Mouse (Mus musculus) c-Kit-positive CD71-negative TER-119-negative erythroid progenitor cells, embryonic 14.5 days (primary cell): ENCODE measurements around the gene Lcn11.
"Not testable (repeated sequence)": the region's sequence is repeated elsewhere in the genome, so short reads cannot be mapped to it uniquely, and the experiment has no call there.

Source experiments
- DNase-seq: peaks from one replicate; pipeline ENCODE4 v3.0.0-alpha.2; 2013; ENCODE audit warnings: low read depth

Gene Lcn11

GRCm38 (mm10) chr2:25776717-25777116 lies at the start of gene Lcn11:
Gene Lcn11, plus strand, starts transcription at chr2:25777017.
- no peak for DNase-seq

DNA sequence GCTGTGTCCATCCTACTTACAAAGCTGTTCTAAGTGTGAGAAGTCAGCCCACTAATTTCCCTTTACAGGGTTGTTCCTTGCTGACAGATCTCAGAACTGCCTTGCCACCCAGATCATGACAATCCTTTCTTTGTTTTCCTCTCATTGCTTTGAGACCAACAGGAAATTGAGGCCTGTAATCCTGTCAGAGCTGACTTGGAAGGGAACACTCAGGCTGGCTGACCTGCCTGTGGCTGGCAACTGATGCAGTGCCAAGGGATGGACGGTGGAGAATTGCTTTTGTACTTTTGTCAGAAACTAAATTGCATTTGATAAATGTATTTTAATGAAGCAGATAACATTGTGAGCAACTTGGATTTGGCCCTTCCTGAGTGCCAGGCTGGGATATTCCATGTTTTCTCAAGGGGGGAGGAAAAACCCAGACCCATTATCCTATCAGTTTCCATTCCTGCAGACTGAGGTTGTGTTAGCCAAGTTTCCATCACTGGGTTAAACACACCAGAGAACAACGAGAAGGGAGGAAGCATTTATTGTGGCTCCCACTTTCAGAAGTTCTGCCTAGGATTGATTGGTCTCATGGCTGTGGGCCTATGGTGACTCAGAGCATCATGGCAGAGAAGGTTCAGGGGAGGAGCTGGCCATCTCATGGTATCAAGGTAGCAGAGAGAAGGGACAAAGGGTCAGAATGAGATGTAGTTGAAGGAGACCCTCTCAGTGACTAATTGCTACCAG lies 43.5 kb upstream of the Lcn11 start:
- no peak for DNase-seq

GRCm38 (mm10) chr2:25736709-25737108 lies 40.1 kb upstream of the Lcn11 start, which contains the start of gene Obp2b:
Gene Obp2b, plus strand, starts transcription at chr2:25737009.
- DNase-seq, result not testable (repeated sequence)

GRCm38 (mm10) chr2:25741671-25742070 lies 35.1 kb upstream of the Lcn11 start:
- DNase-seq, result no peak

GRCm38 (mm10) chr2:25754201-25754600 lies 22.6 kb upstream of the Lcn11 start:
- DNase-seq, result no peak

DNA sequence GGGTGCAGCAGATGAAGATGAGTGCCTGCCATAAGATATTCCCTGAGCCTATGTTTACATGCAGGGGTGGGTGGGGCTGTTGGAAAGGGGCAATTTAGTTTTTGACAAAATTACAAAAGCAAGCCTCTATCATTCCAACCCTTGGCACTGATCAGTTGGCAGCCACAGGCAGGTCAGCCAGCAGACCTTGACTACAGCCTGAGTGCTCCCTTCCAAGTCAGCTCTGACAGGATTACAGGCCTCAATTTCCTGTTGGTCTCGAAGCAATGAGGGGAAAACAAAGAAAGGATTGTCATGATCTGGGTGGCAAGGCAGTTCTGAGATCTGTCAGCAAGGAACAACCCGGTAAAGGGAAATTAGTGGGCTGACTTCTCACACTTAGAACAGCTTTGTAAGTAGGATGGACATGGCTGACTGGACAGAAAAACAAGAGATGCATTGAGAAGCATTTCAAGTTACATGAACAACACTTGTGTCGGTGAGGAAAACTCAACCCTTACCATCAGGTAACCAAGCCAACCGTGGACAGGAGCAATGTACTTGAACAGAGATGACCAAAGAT lies 18.7 kb upstream of the Lcn11 start:
- DNase-seq, result no peak

DNA sequence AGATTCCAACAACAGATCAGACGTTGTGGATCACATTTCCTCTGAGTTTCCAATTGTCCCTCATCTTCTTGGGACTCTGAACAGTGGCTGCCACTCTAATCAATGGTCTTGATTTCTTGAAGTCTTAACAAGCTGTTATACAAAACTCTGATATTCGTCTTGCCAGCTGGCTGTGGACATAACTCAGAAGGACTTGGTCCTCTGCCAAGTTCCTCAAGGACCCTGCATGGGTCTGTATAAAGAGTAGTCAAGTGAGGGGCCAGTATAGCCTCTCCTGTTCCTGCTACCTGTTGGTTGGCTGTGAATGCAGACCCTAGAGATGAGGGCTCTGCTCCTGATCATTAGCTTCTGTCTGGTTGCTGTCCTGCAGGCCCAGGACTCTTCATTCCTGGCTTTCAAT lies 11.5 kb upstream of the Lcn11 start, which contains the start of gene Lcn3:
TSS of gene Lcn3 (plus strand) at position 301 of the 400 bp plus-strand sequence.
- DNase-seq, result no peak

- DNase-seq, result no peak
Observed at GRCm38 (mm10) chr2:25767764-25768163, 9.1 kb upstream of the Lcn11 start.

DNA sequence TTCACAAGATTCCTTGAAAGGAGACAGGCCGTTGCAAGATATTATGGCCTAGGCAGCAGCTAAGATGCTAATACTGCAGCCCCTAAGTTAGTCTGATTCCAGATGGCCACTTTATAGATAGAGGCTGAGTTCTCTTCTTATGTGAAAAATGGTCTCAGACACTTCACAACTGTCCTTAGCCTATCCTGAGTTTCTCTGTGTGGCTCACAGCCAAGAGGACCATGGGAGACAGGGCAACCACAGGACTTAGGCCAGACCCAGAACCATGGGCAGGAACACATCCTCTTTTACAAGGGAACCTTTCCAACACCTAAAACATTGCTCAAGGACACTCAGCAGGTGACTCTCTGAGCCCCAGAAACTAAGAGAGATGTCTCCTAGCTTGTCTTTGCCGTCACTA lies 3.3 kb upstream of the Lcn11 start:
- no peak for DNase-seq

GRCm38 (mm10) chr2:25774640-25775039 lies 2.2 kb upstream of the Lcn11 start:
- no peak for DNase-seq

GRCm38 (mm10) chr2:25775991-25776390 lies 826 bp upstream of the Lcn11 start:
- no peak for DNase-seq

GRCm38 (mm10) chr2:25779076-25779475 lies 2.3 kb downstream of the Lcn11 start:
- DNase-seq, result no peak

- no peak for DNase-seq
Observed at GRCm38 (mm10) chr2:25780921-25781320, 4.1 kb downstream of the Lcn11 start.

DNA sequence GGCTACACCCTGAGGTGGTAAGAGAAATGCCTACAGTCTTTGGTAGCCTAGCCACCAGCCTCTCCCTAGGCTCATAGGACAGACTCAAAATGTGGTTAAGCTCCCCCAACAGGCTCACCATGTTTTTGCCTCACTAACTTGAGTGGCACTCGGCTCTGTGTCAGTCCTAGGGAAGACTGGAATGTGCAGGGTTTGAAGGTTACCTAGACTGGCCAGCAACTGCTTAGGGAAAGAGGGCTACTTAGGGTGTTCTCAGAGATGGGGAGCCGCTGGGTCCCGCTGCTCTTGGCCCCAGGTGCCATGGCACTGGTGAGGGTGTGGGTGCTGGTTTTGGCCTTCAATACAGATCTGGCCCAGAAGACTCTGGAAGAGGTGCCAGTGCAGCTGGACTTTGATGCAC lies 5.1 kb downstream of the Lcn11 start, which contains the start of gene Gm13539:
TSS of gene Gm13539 (plus strand) at position 301 of the 400 bp plus-strand sequence.
- no peak for DNase-seq

- DNase-seq, result no peak
Observed at GRCm38 (mm10) chr2:25785573-25786322, 8.9 kb downstream of the Lcn11 start.

GRCm38 (mm10) chr2:25789092-25789491 lies 12.3 kb downstream of the Lcn11 start:
- DNase-seq, result peak; percentile 10

DNA sequence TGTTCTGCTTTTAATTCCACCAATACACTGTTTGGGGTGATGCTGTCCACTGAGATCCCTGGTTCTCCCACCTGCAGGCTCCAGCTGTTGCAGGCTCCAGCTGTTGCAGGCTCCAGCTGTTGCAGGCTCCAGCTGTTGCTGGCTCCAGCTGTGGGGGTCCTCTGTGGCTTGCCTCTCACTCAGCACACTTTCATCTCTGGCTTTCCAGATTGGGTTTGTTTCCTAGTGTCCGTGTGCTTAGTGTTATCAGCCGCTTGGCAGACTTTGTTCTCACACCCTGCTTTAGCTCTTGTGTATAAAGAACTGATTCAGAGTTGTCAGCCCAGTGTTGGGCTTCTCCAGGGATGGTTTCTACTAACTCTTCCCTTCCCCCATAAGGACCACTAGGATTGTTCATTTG lies 20.8 kb downstream of the Lcn11 start:
- DNase-seq, result no peak

DNA sequence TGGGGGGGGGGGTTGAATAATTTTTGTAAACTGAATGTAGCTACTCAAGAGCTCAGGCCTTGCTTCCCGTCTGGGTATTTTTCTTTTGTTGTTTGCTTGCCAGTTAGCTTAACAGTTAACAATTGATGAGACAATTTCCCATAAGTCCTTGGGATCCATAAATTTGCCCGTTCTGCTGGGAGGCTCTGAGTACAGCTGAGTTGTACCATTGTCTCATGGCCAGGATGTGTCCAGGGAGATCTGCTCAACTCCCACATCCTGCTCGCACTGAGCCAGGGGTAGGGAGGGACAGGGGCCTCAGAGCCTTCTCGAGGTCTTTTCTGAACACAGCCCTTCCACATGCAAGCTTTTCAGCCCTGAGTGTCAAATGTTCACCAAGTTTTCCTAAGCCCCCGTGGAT lies 21.2 kb downstream of the Lcn11 start:
- DNase-seq, result no peak

DNA sequence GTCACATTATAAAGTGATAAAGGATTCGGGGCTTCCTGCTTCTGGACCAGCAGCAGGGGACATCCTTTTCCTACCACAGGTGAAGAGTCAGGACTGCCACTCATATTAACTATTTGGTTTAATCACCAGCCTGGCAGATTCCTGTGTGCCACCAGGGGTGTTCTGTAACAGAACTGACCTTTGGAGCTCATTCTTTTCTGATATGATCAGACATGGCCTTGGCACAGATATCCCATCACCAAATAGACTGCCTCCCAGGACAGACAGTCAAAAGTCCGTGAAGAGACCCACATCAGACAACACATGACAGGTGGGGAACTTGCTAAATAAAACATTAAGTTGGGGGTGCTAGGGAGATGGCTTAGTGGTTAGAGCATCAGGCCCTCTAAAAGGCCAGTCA lies 34.9 kb downstream of the Lcn11 start:
- no peak for DNase-seq

DNA sequence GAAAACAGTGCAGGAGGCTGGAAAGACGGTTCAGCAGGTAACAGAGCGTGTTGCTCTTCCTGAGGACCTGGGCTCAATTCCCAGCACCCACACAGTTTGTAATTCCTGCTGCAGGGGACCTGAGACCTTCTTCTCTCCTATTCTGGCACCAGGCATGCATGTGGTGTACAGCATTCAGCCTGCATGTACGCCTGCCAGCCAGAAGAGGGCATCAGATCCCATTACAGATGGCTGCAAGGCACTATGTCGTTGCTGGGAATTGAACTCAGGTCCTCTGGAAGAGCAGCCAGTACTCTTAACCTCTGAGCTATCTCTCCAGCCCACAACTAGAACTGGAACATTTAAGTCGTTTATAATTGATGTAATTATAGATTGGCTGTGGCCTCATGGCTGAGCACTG lies 36.5 kb downstream of the Lcn11 start:
- DNase-seq, result no peak

DNA sequence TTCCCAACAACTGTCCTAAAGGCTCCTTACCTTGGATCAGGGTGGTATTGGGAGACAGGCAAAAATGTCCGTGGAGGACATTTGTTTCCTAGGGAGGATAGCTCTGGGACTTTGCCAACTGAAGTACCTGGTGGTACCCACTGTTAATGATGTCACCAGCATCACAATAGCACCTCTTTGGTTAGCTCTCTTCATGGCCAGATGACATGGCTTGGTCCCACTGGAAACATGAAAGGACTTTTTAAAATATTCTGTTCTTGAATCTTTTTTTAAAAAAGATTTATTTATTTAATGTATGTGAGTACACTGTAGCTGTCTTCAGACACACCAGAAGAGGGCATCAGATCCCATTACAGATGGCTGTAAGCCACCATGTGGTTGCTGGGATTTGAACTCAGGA lies 38.9 kb downstream of the Lcn11 start, which contains the start of gene Glt6d1:
TSS of gene Glt6d1 (minus strand) at position 101 of the 400 bp plus-strand sequence.
- DNase-seq, result not testable (repeated sequence)

GRCm38 (mm10) chr2:25822806-25823205 lies 46.0 kb downstream of the Lcn11 start, which contains the start of gene Lcn9:
Gene Lcn9, plus strand, starts transcription at chr2:25823153.
- DNase-seq, result no peak

- no peak for DNase-seq
Observed at GRCm38 (mm10) chr2:25824751-25825150, 47.9 kb downstream of the Lcn11 start.
